20 mouse cellular contexts compared by ENCODE assay signal in genomic region chr15:81128155-81128838, GRCm38 (mm10).
A peak's percentile ranks its signal among the peaks of the same experiment; 100 is the strongest.
DNase-seq lines count a peak whose midpoint lies in the region; ATAC-seq and TF ChIP-seq lines count a peak whose summit lies in the region.
"Had no signal": no experiment of that assay in that cellular context is flagged by ENCODE, and none has a peak within 500 bp of the region (broad histone marks: within the 10 kb centered on the region; RNA-seq: fewer than 3 reads in every experiment).

No protein-coding gene starts in this region.

- H3K27ac ChIP-seq in intestine, embryonic 14.5 days (ENCODE audit: low read depth): no peak overlapping the region
- no peak overlapping the region for H3K27ac ChIP-seq in intestine, postnatal 0 days (ENCODE audit: low read depth, low read length)
- H3K27ac ChIP-seq in intestine, embryonic 15.5 days: no peak overlapping the region
- H3K27ac ChIP-seq: embryonic facial prominence, embryonic 13.5 days; heart, adult 2 months; heart, embryonic 15.5 days; hindbrain, postnatal 0 days; limb, embryonic 12.5 days; liver, embryonic 14.5 days; midbrain, embryonic 12.5 days; neural tube, embryonic 13.5 days had no signal

- no peaks in the 10 kb centered on the region for H3K36me3 ChIP-seq in intestine, embryonic 14.5 days (ENCODE audit: control insufficient read depth, insufficient read depth, low read length)
- H3K36me3 ChIP-seq in intestine, postnatal 0 days (ENCODE audit: control insufficient read depth, insufficient read depth): no peaks in the 10 kb centered on the region
- no peaks in the 10 kb centered on the region for H3K36me3 ChIP-seq in intestine, embryonic 15.5 days
- H3K36me3 ChIP-seq: embryonic facial prominence, embryonic 13.5 days; heart, embryonic 15.5 days; limb, embryonic 12.5 days; midbrain, embryonic 12.5 days; neural tube, embryonic 13.5 days had no signal

- peaks cover 10% of the 10 kb centered on the region; the same call in 1 of the 2 replicates for H3K4me1 ChIP-seq in intestine, embryonic 14.5 days (replicated peaks; ENCODE audit: control insufficient read depth, insufficient read depth, low read length)
- no peaks in the 10 kb centered on the region for H3K4me1 ChIP-seq in intestine, postnatal 0 days (replicated peaks; ENCODE audit: control insufficient read depth, insufficient read depth, low read length)
- peaks cover 8% of the 10 kb centered on the region for H3K4me1 ChIP-seq in intestine, embryonic 15.5 days (replicated peaks)

- H3K4me2 ChIP-seq in intestine, embryonic 14.5 days (ENCODE audit: low read length): no peak overlapping the region
- H3K4me2 ChIP-seq in intestine, postnatal 0 days (replicated peaks; ENCODE audit: low read depth): no peak overlapping the region
- H3K4me2 ChIP-seq in intestine, embryonic 15.5 days (replicated peaks): no peak overlapping the region
- H3K4me2 ChIP-seq: embryonic facial prominence, embryonic 13.5 days; heart, embryonic 15.5 days; limb, embryonic 12.5 days; midbrain, embryonic 12.5 days; neural tube, embryonic 13.5 days had no signal

- DNase-seq in intestine, embryonic 14.5 days (ENCODE audit: low spot score): no peak
- DNase-seq in brain, adult 2 months (ENCODE audit: low read depth, low spot score): peak; percentile 41
- DNase-seq in kidney, postnatal 25 days: peak; percentile 12 to 47
- DNase-seq in adrenal gland, postnatal 14 days: no peak
- DNase-seq in lung, adult 18-20 months: no peak
- DNase-seq: cerebellum, adult 9-10 months; gastrocnemius, postnatal 14 days; heart, adult 2 months; right cerebral cortex, adult 18-20 months; spleen, adult 18-20 months had no signal

- H3K27me3 ChIP-seq in intestine, embryonic 14.5 days (replicated peaks; ENCODE audit: control insufficient read depth, insufficient read depth, low read length): no peaks in the 10 kb centered on the region
- H3K27me3 ChIP-seq in intestine, postnatal 0 days (replicated peaks; ENCODE audit: control insufficient read depth, insufficient read depth, low read length): no peaks in the 10 kb centered on the region
- no peaks in the 10 kb centered on the region for H3K27me3 ChIP-seq in intestine, embryonic 15.5 days (replicated peaks)
- H3K27me3 ChIP-seq: embryonic facial prominence, embryonic 13.5 days; heart, embryonic 15.5 days; limb, embryonic 12.5 days; midbrain, embryonic 12.5 days; neural tube, embryonic 13.5 days had no signal

- no peaks in the 10 kb centered on the region for H3K9me3 ChIP-seq in intestine, embryonic 14.5 days (ENCODE audit: control insufficient read depth, low read length)
- no peaks in the 10 kb centered on the region for H3K9me3 ChIP-seq in intestine, postnatal 0 days (ENCODE audit: control insufficient read depth)
- H3K9me3 ChIP-seq in intestine, embryonic 15.5 days: no peaks in the 10 kb centered on the region
- H3K9me3 ChIP-seq: embryonic facial prominence, embryonic 13.5 days; heart, embryonic 15.5 days; limb, embryonic 12.5 days; midbrain, embryonic 12.5 days; neural tube, embryonic 13.5 days had no signal

- no peak overlapping the region for H3K4me3 ChIP-seq in intestine, embryonic 14.5 days (ENCODE audit: low read depth, low read length)
- H3K4me3 ChIP-seq in intestine, postnatal 0 days (ENCODE audit: low read depth, low read length): no peak overlapping the region
- H3K4me3 ChIP-seq in intestine, embryonic 15.5 days (replicated peaks): no peak overlapping the region
- H3K4me3 ChIP-seq: embryonic facial prominence, embryonic 13.5 days; heart, adult 2 months; heart, embryonic 15.5 days; limb, embryonic 12.5 days; midbrain, embryonic 12.5 days; neural tube, embryonic 13.5 days had no signal

- no peak overlapping the region for H3K9ac ChIP-seq in intestine, embryonic 14.5 days (ENCODE audit: low read length)
- no peak overlapping the region for H3K9ac ChIP-seq in intestine, postnatal 0 days (ENCODE audit: low read depth, low read length)
- H3K9ac ChIP-seq in intestine, embryonic 15.5 days: no peak overlapping the region
- H3K9ac ChIP-seq: embryonic facial prominence, embryonic 13.5 days; heart, embryonic 15.5 days; limb, embryonic 12.5 days; liver, embryonic 14.5 days; midbrain, embryonic 12.5 days; neural tube, embryonic 13.5 days had no signal

- no peak for TF ChIP-seq CTCF in intestine, postnatal 0 days (IDR thresholded peaks at IDR 0.05; ENCODE audit: low read depth)

- ATAC-seq in intestine, embryonic 14.5 days (replicated peaks; ENCODE audit: low FRiP score, low TSS enrichment, low read depth): peak; percentile 64; the same call in 1 of the 2 replicates
- no peak for ATAC-seq in intestine, postnatal 0 days
- ATAC-seq in intestine, embryonic 15.5 days: peak; percentile 43; the same call in 1 of the 2 replicates
- no peak for ATAC-seq in megakaryocyte-erythroid progenitor cell, adult 5-6 weeks (replicated peaks; ENCODE audit: low FRiP score, low TSS enrichment, poor library complexity, severe bottlenecking)
- ATAC-seq: hindbrain, postnatal 0 days had no signal

- WGBS in intestine, embryonic 14.5 days: 54% methylated on average over 5 of the region's 5 CpGs
- 31% methylated on average over 5 of the region's 5 CpGs for WGBS in intestine, postnatal 0 days
- 37% methylated on average over 5 of the region's 5 CpGs for WGBS in intestine, embryonic 15.5 days

Comparison
In these comparisons a context has a peak if more than half of its experiments do, and no peak if none do; other contexts are left out.
1. ATAC-seq: peak in intestine, embryonic 14.5 days (single experiment) and intestine, embryonic 15.5 days (single experiment); none in intestine, postnatal 0 days (single experiment) and megakaryocyte-erythroid progenitor cell, adult 5-6 weeks (single experiment).
2. DNase-seq: peak in brain, adult 2 months (single experiment) and kidney, postnatal 25 days (2 of 2); none in intestine, embryonic 14.5 days (single experiment), adrenal gland, postnatal 14 days (single experiment) and lung, adult 18-20 months (0 of 2).